Mouse (Mus musculus): ENCODE measurements around the gene Psg16.
A peak's percentile ranks its signal among the peaks of the same experiment; 100 is the strongest.

The Psg16 gene

GRCm38 (mm10) chr7:17135307-17135706 lies 61.5 kb downstream of the Psg16 start:
- DNase-seq = no peak

GRCm38 (mm10) chr7:17149931-17150330 lies 76.1 kb downstream of the Psg16 start, which contains the start of gene Ceacam3:
Gene Ceacam3 (plus strand): TSS chr7:17150282.
- no peak for DNase-seq

DNA sequence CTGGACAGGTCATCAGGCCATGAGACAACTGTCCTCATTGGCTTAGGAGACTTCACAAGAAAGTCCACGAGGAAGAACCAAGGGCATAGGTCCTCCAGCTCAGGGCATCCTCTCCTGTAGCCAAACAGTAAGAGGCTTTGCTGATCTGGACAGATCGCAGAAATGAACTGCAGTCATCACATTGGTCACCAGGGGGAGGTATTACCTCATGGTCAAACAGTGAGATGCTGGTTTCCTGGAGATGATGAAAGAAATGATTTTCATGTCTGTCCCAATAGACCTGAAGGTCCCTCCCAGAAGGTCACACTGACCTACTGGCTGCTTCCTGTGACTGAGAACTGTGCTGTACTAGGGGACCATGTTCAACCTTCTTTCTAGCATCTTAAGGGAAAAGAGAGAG lies 81.8 kb downstream of the Psg16 start:
- DNase-seq = peak; percentile 36

- no peak for DNase-seq
Observed at GRCm38 (mm10) chr7:17156885-17157677, 83.2 kb downstream of the Psg16 start.

DNA sequence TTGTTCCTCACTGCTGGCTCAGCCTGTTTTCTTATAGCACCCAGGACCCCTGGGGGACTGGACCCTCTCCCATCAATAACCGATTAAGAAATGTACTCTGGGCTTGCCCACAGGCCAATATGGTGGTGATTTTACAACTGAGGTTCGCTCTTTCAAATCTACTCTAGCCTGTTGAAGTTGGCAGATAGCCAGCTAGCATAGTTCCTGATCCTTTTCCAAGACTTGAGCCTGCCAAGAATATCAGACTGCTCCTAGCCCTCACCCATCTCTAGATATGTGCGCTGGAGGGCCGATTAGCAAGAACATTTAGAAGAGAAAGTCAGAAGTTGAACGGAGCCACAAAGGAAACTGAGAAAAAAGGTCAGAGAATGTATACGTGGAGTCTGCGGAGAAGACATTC lies 85.2 kb downstream of the Psg16 start:
- no peak for DNase-seq

DNA sequence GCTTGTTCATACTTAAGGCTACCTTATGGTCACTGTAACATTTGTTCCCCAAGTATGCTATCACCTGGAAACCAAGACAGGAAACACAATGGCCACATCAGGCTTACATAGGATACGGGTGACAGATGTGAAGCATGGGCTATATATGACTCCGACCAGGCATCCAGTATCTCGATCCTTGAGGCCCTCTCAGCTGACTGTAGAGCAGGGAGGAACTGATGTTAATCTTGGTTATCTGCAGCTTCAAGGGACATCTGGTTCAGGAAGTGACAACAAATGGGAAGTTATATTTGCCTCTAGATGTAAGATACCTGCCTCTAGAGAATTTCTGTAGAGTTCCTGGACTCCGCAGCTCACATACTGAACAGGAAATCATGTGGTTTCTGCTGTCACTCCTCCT lies 98.0 kb downstream of the Psg16 start:
- DNase-seq = no peak

Data from thymus, postnatal 25 days (tissue).